Mouse (Mus musculus) adrenal gland, adult 18-20 months (tissue): ENCODE measurements around the gene Laptm5. TPM values are rescaled to one million over a fixed set of nuclear protein-coding genes. Genes with fewer than 3 reads are reported as not detected.

Experiments
- DNase-seq, 2 experiments: peaks; one replicate each; pipeline ENCODE4 v3.0.0; 2021 to 2022; ENCODE audit warnings: low spot score in 2 of 2
- total RNA-seq, 2 experiments: library from RNA; stranded (reverse); gene quantifications; 1 replicate in 1 of 2; 2 replicates in 1 of 2; pipeline ENCODE4 v1.2.3; 2021

Gene Laptm5
- total RNA-seq, 2 experiments from 2014 or later: 25.1 to 54.6 TPM

DNA sequence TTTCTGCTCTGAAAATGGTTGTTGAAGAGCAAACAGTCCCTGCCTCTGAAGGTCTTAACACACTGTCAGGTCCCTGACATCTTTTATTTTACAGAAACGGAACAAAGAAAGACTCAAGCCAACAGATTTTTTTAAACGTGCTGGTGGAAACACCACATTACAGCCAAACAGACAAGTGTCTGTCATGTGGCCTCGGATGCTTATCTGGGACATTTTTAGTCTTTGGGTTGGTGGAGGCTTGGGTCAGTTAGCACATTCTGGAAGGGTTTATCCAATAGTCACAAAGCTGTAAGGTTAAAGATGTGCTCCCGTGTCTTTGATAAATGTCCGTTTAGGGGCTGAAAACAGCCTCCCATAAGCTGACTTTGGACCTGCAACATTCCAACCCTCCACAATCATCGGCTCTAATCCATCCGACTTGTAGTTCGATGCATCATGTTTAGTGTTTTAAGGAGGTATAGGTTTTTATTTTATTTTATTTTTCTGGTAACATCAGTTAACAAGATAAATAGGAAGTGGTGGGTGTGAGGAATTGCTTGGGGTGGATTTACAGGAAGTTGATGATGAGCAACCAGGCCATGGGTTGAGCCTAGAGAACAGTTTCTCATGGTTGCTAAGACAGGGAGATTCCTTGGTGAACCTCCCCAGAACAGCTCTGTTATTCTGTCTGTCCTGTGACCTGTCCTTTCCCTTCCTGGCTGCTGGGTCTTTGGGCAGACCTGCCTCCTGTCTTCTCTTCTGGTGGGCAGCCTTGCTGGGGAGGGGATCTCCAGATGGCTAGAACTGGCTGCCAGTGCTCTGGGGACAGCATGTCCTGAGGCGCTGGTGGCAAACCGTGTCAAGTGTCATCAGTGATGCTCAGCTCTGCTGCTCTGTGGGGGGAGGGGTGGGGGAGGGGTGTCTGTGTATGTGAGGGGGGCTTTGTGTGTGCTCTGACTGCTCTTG is 6.2 kb downstream of the Laptm5 start:
- no peak for DNase-seq

DNA sequence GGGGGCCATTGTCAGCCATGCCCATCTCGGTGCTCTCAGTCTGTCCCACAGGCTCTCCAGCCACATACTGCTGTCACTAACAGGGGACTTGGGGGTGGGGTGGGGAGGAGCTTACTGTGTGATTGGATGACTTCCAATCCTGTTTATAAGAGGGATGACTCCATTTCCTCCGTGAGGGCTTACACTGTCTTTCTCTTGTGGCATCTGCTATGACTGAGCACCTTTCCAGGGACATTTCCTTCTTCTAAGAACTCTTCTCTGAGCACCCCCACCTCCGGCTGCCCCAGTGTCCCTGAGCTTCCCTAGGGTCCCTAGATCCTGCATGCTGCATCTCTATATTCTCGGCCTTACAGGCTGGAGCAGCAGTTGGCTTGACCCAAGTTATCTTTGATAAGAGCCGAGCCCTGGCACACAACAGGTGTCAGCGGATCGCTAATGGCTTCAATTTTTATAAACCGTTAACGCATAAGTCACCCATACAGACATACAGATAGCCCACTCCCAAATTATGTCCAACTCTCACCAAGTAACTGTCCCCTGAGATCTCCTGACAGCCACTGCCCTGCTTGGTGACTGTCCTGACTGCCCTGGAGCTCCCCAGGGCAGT is 6.9 kb downstream of the Laptm5 start:
- DNase-seq: no peak

DNA sequence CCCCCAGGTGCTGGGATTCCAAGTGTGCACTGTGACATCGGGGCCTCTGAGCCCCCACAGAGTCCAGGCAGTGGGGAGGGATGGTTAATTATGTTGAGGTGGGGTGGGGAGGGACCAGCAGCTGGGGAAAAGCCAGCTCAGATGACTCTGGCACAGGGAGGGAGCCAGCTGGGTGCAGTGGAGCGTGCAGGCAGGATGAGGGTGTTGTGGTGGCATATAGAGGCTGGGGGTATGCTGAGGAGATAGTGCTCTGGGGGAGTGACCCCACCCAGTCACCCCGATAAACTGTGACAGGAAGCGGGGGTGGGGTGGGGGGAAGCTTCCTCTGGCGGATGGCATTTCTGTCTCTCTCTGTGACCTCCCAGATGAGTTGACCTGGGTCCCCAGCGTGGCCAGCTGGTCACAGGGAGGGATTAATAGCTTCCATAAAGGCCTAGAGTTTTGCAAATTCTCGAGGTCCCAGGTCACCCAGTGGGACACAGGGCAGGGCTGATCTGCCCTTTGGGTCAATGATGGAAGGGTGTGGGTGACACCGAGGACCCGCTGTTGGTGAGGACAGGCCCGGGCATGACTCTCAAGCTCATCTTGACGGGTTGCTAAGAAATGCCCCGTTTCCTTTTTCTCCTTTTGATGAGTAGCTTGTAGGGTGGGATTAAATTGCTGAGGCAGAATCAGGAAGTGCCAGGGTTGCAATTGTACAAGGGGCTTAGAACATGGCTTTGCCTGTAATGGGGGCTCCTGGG is 8.2 kb downstream of the Laptm5 start:
- DNase-seq: no peak

DNA sequence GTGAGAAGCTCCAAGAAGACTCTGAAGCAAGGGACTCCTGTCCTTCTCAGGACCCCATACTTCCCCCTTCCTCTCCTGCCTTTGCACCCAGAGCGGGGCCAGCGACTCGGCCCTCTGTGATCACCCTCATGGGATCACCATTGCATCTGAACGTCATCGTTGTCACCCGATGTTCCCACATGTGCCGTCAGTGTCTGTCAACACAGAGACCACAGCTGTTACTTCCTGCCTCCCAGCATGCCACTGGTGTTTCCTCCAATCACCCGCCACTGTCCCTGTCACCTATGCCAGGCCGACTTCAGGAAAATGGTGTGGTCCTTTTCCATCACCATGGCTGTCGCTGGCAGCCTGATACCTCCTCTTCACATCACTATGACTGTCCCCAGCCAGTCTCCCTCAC is 9.1 kb downstream of the Laptm5 start:
- DNase-seq: no peak

DNA sequence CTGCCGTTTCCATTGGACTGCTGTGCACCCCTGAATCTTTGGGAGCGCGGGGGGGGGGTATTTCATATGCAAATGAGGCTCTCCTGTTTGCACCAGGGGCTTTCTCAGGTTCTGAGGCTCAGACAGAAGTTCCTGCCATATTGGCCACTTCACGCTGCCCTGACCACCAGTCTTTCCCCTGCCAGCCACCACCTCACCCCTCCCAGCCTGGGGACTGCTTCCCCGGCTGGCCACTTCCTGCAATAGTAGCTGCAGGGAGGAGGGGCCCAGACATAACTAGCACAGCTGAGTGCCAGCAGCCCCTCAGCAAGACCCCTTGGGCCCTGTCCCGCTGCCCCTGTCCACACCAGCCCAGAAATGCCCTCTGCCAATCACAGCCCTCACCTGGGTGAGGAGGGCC is 13.3 kb downstream of the Laptm5 start:
- no peak for DNase-seq

DNA sequence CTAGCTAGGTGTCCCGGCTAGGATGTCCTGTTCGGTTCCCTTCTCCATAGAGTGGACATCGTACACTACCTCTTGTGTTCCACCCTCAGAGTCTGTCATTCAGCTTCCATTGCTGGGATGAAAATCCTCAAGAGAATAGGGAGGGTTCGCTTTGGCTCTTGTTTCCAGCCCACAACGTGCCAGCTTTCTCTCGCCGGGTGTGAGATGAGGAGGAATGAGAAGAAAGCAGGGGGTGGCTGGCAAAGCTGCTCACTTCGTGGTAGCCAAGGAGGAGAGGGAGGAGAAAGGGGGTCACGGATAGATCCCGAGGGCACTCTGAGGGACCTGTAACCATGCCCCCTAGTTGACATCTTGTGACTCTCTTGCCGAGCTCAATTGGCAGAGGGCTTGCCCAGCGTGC is 14.9 kb downstream of the Laptm5 start:
- no peak for DNase-seq

DNA sequence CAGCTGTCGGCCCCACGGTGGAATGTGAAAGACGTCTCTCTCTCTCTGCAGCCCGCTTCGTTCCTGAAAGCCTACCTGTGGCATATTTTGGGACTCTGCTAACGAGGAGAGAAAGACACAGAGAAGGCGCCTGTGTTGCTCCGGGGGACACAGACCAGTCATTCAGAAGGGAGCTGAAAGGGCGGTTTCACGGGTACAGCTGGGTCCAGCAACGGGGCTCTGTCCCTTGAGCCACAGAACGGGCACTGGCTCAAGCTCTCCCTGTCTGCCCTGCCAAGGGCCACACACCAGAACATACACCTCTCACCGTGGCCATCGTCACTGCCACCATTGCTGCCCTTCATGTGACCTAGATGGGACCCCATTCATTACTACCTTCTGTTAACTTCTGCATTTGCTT is 29.7 kb downstream of the Laptm5 start:
- no peak for DNase-seq

DNA sequence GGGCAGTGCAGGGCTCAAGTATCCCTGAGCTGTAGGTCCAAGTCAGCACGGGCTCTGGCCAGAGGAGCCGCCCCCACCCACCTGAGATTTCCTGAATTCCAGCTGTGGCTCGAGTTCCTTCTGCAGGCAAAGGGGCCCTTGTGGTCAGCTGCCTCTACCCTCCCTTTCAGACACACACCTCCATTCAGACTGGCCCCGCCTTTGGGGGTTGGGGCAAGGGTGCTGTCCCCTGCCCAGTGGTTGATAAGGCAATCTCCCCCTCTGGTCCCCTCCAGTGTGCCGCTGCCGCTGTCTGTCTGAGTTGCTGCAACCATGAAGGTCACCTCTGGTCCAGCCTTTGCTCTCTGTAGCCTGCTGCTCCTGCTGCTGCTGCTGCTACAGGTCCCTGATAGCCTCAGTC is 31.2 kb downstream of the Laptm5 start, which contains the start of gene Matn1:
TSS of gene Matn1 (plus strand) at position 274 of the 400 bp plus-strand sequence.
- no peak for DNase-seq

DNA sequence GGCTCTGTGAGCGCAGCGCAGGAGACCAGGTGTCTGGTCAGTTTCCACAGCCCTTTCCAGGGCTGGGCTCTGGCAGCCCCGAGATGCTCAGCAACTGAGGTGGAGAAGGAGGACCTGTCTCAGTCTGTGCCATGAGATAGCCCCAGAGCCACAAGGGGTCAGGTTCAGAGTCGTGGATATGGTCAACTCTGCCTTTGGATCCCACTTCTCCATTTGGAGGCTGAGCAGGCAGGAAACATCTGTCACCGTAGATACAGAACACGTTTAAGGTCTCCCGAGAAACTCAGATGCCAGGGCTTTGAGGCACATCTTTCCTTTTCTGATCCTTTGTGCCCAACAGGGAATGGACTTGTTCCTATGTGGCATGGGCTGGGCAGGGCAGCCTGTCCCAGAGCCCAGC is 31.9 kb downstream of the Laptm5 start:
- DNase-seq: no peak

DNA sequence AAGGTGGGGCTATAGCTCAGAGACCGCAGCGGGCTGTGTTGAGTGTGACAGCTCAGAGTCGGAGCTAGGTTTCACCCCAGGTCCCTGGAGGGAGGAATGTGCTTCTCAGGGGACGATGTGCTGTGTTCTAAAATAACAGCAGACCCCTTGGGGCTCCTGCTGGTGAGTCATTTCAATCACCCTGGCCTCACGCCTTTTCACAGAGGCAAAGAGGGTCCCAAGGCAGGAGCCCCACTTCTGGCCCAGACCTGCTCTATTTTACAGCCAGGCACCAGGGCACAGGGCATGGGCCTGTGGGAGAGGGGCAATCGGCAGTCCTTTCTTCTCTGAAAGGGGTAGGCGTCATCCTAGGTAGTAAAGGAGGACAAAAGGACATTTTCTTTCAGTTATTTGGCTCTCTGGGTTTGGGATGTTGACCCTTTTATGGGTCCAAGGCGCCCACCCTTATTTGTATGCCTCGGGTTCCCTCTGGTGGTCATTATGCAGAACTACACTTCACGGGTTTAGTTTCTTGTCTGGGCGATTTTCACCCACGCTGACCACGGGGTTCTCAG is 34.2 kb downstream of the Laptm5 start:
- DNase-seq: no peak

DNA sequence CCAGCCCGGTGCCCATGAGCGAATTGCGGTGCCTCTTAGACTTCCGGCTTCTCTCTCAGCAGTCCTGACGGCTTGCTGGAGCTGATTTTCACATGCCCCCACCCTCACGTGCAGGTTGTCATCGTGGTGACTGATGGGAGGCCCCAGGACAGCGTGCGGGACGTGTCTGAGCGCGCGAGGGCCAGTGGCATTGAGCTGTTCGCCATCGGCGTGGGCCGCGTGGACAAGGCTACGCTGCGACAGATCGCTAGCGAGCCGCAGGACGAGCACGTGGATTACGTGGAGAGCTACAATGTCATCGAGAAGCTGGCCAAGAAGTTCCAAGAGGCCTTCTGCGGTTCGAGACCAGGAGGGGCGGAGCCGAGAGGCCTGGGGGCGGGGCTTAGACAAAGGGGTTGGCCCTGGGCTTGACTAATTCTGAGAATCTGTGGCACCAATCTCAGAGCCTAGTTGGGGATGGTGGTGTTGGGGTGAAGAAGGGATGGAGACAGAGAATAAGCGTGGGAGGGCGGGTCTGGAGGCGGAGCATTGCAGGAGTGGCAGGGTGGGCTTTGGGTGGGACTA is 37.0 kb downstream of the Laptm5 start:
- DNase-seq: no peak

DNA sequence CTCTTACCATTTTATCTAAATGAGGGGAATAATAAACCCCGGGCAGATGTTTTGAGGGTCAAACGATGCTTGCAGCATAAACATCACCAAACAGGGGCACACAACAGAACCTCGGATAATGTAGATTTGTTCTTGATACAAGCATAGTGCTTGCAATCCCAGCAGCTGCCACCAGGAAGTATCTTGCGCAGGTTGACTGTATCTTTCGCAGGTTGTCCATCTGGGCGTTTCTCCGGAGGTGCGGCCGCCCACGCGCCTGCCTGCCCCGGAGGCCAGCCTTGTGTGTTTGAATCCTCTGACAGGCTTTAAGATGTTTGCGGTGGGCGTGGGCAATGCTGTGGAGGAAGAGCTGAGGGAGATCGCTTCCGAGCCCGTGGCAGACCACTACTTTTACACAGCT is 39.6 kb downstream of the Laptm5 start:
- no peak for DNase-seq

DNA sequence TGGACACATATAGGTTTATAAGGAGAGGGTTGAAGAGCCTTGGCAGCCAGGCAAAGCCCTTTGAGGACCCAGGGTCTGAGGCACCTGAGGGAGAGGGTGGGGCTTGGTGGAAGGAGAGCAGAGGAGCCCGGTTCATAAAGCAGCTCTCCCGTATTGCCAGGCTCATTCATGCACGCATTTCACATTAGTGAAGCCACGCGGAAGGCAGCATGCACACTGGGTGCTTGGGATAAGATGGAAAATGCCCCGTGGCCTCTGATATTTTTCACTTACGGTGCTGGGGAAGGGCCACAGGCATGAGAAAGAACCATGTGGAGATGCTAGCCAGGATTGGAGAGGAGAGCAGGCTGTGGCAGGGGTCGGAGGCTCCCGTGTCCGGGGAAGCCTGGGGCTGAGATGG is 44.2 kb downstream of the Laptm5 start:
- DNase-seq: no peak

DNA sequence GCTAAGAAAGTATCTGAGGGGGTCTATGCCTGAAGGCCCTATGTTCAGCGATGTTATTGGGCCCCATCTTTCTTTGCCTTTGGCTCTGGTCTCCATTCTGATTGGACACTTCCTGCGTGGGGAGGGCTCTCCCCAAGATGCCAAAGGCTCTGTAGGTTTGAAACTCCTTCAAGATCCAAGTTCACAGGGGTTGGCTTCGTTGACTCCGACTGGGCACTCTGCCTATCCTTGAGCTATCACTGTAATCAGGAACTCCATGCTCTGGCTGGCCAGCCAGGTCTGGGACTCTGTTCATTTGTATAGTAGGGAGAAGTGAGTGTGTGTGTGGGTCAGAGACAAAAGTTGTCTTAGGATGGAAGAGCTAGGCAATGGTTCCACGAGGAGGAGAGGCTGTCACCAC is 45.9 kb downstream of the Laptm5 start:
- DNase-seq: no peak

DNA sequence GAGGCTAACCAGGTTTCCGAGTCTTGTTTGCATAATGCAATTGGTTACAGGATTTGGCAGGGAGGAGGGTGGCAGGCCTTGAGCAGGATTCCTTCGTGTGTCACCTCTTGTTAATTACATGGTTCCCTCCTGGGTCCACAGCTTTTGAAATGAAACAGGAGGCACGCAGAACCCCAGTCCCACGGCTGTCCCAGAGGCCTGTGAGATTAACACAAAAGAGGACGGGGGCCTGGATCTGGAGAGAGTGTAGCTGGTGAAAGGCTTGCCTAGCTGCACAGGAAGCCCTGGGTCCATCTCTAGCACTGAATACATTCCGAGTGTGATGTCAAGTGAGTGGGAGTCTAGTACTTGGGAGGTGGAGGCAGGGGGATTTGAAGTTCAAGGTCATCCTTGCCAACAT is 46.8 kb downstream of the Laptm5 start:
- no peak for DNase-seq

DNA sequence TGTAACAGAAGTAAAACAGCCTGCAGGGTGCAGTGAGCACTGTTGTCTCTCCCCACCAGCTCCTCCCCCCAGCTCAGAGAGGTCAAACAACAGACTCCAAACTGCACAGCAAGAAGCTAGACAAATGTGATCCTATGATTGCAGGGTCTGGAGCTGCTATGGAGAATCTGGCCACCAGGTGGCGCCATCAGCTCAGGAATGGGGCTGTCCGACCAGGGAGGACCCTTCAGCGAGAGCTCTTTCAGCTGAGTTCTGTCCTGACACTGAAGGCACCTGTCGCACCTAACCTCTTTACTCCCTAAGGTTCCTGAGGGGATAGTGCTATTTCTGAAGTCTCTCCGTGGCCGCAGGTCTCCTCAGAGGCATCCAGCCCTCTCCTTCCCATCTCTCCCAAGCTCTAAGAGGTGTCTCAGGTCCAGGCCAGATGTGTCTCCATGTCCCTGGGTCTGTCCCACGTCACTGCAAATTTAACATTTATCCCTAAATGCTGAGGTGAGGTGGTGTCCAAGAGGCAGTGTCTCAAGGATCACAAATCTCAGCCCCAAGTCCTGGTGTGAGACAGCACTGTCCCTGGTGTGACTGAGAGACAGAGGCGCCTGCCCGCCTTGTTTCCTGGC is 47.3 kb downstream of the Laptm5 start:
- peak; percentile 91 to 92 for DNase-seq

DNA sequence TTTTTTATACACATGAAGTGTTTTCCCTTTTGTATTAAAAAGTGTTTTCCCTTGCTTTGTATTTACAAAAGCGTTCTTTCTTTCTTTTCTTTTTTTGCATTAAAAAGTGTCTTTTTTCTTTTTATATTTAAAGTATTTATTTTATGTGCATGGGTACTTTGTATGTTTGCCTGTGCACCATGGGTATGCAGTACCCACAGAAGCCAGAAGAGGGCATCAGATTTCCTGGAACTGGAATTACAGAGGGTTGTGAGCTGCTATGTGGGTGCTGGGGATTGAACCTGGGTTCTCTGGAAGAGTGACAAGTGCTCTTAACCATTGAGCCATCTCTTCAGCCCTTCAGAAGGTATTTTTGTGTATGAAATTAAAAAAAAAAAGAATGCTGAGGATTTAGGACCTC is 58.4 kb downstream of the Laptm5 start:
- no peak for DNase-seq

DNA sequence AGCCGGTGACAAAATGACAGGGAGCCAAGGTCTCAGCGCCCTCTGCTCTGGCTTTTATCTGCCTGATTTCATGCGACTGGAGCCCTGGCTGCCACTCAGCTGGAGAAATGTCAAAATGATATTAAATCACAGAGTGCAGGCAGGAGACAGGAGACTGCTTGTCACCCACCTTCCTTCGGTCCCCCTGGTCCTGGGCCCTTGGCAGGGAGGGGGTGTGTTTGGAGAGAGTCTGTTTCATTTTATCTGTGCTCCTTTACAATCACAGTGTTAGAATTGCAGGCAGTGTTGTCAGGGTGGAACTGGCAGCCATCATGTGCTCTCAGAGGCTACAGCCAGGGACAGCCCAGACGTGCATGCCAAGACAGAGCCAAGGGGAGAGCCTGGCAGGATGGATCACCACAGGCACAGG is 59.5 kb downstream of the Laptm5 start:
- peak in 1 of 2 experiments; percentile 11 for DNase-seq

DNA sequence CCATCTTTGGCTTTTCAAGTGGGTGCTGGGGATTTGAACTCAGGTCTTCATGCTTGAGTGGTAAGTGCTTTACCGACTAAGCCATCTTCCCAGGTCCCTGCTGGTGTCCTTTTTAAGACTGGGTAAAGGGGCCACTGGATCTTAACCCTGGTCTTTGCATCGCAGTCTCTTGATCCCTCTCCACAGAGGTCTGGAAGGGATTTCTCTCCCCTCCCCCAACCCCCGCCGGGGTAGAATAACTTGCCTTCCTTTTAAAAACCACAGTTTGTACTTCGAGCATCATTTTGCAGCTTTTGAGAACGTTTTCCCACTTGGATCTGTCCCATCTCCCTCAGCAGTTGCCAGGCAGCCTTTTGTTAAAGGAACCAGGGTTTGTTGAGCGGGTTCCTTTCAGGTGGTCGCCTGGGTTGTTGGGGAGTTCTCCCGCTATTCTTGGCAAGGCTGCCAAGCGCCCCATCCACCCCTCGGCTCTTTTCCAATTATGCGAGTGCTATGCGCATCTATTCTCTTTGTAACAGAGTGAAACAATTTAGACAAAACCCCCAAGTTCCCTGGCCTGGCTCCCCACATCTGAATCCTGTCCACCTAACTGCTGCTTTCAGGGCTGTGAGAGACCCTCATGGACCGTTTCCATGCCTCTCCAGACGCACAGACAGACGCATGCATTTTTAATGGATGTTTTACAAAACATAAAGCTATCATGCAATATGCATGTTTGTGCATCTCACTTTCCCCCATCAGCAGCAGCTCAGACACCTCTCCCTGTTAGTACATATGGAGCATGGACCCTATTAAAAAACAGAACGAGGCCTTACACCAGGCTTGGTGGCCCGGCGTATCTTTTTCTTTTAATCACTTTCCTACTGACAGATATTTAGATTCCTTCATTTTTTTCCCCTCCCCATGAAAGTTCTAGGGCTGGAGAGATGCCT is 60.7 kb downstream of the Laptm5 start:
- no peak for DNase-seq

DNA sequence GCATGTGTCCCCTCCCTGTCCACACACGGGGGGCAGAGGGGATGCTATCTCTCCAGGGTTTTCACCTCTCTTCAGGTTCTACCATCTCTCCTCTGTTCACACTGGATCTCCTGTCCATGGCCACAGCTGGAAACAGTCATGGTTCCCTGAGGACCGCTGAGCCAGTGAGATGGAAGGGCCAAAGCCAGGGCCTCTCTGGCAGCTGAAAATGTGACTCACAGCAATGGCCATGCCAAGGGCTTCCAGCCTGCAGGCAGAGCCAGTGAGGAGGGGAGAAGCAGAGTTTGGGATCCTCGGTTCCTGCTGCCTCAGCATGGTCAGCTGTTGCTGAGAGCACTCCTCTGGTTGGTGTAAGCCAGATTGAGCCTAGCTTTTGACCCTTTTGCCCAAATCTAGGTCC is 66.1 kb downstream of the Laptm5 start:
- DNase-seq: no peak
